Mouse (Mus musculus): ENCODE measurements around the gene A730009L09Rik. TPM values are rescaled to one million over a fixed set of nuclear protein-coding genes. Genes with fewer than 3 reads are reported as not detected.

A730009L09Rik gene
- polyA plus RNA-seq, 1 experiment from 2014 or later = not detected

Other genes with a start within 250 kb of the A730009L09Rik start
- 42.7 and 47.0 TPM in 2 replicates for gene Mrpl39, start 220.6 kb downstream of the A730009L09Rik start, polyA plus RNA-seq (2016; fragmentation: Nextera tagmentation; extraction: Ambion mirVana)

Measured in hindbrain, embryonic 12.5 days (tissue).